Mouse (Mus musculus) ES-CJ7 (cell line): ENCODE measurements at regions not wholly inside any gene's neighbourhood (a gene's known extent, or its start where the extent isn't known, plus 50 kb on each side); places are given as distances from the start of the nearest gene placed in this dataset.

Source experiments
- DNase-seq: peaks from one replicate; pipeline ENCODE4 v3.0.0; 2011; ENCODE audit warnings: low read depth, low spot score

DNA sequence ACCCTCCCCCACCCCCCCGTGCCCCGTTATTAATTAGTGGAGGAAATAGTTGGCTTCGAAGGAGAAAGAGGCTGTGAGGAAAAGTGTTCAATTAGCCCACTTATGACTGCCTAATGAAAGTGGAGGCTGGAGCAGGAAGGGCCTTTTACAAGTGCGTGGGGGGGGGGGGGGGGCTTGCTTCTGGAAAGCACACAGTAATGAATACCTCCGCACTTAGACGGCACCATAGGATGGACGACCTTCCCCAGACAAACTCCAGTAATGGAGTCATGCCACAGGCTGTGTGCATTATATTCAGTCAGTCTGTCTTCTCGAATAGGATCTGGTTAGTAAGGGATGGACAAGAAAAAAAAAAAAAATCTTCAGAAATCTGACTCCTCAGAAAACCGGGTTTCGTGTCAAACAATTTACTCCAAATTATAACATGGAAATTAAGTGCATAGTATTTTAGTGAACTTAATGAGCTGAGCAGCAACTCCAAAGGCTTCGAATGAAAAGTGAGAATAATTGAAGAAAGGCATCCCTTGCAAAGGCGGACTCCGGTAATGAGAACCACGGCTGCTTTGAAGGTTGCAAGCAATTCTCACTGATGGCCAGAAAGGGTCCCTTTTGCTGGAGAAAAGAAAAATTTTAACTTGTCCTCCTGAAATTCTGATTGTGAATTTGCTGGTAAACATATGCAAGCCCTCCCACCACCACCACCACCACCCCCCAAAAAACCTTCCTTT, 258.6 kb downstream of the Epha4 start:
- DNase-seq, result no peak

DNA sequence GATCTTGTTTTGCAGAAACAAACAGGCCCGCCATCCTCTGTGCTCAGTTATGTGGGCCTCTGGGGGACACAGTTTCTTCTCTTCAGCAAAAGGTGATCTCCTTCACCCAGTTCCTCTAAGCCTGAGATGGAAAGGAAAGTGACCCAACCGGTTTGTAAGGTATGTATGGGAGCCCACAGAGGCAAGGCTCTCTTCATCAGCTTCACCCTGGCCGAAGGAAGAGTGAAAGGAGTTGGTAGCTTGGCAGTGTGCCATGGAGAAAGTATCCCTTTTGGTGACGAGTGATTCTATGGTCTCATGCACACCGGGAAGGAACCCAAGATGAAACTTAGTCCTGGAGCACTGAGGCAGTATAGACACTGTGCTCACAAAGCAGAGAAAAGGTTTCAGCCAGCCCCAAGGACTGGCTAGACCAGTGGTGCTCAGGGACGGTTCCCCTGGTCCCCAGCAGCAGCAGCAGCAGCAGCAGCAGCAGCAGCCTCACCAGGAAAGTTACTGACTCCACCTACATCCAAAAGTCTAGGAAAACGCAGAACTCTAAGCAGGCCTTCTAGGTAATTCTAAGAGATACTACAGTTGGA, 256.1 kb downstream of the Epha4 start:
- DNase-seq, result no peak

DNA sequence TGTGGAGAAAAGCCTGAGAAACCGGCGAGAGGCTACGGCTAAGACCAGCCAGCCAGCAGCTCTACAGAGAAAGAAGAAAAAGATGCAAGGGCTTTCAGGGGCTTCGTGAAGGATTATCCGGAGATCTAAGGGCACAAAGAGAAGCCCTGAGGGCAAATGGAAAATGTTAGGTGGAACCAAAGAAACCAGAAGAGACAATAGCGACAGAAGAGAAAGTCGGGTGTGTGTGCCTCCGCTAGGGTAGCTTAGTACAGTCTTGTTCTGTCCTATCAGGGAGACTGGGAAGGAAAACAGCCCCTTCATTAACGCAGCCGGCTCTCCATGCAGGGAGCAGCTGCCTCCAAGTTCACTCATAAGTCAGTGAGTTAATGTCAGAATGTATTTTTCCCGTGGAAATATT, 255.1 kb downstream of the Epha4 start:
- DNase-seq, result peak; percentile 61

DNA sequence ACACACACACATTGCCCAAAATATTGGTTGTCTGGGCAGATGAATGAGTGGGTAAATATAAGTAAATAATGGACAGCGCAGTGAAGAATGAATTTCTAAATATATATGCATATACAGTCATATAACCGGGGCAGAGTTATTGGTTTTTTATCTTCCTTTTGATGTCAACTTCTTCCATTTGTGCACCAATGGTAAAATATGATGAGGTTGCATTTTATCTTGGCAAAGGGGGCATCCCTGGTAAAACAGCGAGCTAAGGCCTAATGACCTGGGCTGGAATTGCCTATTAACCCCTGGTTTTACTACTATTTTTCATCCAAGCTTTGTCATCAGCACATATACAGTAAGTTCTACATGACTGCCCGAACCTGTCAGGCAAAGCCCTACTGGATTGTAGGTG, 253.2 kb downstream of the Epha4 start:
- DNase-seq, result no peak

DNA sequence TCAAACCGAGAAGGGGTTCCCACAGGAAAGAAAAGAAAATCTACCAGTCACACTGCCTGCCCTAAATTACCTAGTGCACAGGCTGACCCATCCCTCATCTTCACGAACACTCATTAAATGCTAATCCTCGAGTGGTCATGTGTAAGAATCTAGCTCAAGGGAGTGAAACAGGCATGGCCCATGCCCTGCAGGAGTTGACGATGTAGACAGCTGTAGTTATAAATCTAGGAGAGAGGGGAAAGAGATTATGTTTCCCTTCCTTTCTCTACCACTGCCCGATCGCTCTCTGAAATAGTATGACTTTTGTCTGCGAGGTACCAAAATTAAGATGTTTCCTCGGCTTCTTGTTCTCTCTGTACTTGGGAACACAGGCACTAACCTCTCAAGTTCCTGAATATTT, 249.2 kb downstream of the Epha4 start:
- no peak for DNase-seq

DNA sequence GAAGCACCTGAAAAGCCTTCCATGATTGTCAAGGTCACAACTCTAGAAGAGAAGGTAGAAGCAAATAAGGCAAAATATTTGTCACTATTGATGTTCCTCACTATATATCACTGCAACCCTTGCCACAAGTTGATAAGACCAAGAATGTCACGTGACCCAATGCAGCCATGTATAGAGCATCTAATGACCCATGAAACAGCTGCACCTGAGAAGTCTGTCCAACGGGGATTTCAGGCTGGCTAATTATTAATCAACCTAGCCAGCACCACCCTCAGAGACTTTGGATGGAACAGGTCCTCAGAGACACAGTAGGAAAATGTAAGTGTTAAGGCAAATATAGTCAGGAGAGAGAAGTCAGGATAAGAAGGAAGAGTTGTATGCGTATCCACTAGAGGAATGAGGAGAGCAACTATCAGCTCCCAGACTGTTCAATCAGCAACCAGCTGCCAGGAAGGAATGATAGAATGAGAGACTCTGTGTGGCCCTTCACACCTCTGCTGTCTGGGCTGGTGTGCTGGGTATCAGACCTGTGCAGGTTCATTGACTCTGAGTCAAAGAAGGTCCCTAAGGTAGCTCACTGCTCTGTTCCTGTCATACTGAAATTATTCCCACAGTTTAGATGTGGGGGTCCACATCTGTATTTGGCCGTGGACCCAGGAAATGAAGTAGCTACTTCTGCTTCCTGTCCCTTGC, 247.4 kb downstream of the Epha4 start:
- DNase-seq, result no peak

DNA sequence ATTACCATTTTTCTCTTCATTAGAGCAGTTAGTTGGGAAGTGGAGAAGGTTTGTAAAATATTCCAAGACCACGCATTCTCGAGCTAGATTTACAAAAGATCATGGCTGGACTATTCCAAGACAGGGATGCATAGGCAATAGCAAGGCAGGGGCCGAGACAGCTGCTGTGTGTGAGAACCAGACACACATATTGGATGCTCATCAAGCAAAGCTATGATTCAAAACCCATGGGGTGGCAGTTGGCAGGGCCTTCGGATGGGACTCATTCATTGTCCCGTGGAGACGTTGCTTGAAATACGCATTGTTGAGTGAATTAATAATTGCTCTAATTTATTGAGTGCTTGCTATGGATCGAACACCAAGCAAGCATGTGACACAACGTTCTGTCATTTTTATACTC, 239.6 kb downstream of the Epha4 start:
- DNase-seq, result no peak

DNA sequence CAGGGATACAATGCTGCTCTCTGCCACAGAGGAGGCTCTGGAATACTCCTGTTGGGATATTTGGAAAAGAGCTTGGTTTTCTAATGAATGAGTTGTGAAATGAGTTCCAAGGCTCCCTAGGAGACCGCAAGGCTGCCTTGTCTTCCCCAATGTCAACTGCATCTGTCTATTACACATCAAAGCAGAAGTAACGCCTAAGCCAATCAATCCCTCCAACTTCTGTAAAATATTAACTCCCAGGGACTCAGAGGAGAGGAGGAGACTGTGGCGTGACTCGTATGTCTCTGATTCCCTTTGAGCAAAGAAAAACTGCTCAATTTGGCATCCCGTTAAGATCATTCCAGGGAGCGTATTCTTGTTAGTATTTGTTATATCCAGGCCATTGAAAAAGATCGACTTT, 235.3 kb downstream of the Epha4 start:
- no peak for DNase-seq

DNA sequence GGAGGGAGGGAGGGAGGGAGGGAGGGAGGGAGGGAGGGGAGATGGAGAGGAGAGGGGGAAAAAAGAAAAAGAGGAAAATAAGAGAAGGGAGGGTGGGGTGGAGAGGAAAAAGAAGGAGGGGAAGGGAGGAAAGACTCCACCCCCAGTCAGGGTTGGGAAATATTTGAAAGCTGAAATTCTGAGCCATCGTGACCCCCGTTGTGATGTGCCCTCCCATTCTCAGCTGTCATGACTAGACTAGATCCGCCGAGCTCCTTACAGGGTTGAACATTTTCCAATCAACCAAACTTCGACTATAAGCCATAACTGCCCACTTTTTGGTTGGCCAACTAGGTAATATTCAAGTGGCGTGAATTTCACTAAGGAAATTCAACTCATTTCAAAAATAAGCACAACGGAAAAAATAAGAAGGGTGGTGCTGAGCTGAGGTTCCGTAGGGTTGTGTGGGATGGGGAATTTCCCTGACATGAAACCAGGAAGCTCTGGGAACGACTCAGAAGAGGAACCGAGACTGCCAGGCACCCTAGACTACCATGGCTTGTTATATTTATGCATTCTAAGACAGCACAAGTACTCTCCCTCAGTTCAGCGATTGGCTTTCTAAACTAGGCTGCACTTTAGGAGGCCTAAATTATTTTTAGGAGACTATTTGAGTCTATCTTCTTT, 234.4 kb downstream of the Epha4 start:
- no peak for DNase-seq

DNA sequence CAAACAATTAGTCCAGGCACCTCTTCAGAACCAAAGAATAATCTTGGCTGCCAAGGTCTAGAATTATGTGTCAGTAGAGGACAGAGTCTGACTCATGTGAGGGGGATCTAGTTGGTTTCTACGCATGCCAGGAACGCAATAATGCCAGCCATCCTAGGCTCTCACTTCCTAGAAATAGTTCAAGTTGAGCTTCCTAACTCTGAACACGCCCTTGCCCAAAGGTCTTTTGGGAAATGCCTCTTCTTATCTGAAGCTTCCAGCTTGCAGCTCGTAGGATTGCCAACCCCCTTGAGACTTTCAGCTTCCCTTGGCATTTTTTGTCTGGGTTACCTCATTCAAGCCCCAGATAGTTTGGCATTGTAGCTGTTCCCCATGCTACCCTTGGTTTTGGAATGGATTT, 233.1 kb downstream of the Epha4 start:
- DNase-seq, result no peak

DNA sequence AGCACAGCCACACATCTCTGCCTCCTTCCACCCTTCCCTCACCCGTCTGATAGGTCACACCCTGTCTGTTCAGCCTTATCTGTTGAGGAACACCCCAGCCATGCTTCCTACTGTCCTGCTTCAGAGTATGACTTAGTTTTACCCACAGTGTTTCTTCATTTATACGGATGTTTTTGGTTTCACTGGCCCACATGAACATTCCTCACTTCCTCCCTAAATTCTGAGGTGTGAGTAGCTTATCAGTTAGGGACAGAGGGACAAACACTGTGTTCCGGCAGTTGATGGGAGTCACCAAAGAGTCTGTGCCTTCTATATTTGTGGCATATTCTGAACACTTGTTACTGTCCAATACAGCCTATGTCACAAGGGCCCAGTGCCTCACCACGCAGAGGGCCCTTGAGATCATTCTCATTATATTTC, 216.2 kb downstream of the Epha4 start:
- DNase-seq, result no peak

DNA sequence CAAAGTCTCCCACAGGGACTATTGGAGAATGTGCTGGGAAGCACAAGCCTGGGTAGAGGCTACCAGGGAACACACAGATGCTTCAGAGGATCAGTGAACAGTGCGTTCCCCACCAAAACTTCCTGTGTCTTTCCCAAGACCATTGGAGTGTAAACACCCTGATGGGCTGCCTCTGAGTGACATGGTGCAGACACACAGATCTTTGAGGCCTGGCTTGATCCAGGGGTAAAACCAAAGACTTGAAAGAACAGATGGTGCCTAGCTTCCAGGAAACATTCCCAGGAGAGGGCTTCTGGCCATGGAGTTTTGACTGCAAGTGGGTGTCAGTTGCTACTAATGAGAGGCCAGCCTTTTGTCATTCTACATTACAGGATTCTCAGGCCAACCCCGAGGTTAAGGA, 214.1 kb downstream of the Epha4 start:
- no peak for DNase-seq

DNA sequence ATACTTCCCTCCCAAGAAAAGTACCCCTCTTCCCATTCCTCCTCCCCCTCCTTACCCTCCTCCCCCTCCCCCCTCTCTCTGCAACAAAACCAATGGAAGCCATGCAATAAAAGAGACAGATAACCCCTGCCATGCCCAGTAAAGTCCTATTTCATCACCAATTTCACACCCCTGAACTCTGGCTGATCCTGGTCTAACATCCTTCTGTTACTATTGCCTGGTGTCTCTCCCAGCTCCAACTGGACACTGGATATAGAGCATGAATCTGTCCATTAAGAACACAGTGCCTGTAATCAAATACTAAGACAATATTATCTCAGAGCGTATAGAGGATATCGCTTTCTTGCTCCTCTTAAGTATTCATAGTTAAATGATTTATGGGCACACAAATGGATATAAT, 210.1 kb downstream of the Epha4 start:
- DNase-seq, result no peak

DNA sequence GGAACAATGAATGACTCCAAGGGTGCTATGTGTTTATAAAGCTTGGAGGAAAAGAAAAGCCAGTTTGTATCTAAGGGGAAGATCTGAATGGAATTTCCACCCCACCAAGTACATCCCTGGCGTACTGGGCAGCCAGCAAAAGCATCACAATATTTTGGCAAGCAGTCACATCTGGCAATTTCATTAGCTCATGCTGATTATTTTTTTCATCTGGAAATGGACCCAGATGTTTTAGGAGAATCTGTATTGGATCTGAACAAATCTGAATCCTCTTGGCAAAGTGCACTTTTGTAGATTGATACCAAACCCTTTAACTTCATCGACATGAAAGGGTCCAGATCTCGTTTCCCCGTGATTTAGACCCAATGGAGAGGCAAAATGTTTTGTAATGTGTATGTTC, 207.1 kb downstream of the Epha4 start:
- no peak for DNase-seq

DNA sequence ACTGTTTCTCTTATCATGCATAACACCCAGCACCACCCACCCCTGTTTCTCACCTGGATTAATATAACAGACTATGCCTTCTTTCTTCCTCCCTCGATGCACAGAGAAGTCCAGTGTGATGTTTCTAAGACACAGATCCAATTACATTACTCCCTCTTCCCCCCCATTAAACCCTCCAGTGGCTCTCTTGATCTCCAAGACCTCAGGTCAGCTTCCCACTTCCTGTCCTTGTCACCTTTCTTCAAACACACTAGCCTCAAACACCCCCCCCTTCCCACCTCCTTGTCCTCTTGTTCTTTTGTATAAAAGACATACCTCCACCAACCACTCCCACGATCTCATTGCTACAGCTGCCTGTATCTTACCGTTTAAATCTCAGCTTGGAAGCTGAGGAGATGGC, 201.8 kb downstream of the Epha4 start:
- no peak for DNase-seq

DNA sequence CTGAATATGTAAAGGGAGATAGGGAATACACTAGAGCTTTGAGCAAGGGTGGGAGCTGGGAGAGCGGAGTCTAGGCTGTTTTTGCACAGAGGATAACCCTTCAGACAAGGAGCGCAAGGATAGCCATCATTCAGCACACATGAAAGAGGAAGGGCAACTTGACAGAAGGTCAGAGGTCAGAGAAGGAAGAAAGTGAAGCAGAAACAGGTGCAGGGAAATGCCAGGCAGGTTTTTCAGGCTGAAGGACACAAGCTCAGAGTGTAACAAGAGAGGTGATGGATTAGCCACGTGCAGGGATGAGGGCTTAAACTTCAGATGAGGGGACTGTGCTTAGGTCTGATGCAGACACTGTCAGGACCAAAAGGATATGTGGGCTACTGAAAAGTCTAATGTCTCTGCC, 199.5 kb downstream of the Epha4 start:
- no peak for DNase-seq

DNA sequence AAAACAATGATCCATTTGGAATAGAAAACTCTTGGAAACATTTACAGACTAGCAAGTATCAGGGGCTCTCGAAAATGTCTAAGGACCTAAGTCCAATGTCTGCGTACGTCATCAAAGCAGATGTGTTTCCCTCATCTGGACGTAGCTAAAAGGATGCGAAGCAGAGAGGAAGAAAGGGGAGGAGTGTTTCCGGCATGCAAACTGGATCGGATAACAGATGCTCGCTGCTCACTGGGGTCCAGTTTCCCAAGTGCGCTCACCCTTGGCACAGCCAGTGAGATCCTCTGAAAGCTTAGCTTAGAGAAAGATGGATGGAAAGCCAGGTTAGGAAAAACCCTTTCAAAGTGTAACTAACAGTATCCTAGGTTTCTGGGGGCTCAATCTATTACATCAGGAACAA, 198.7 kb downstream of the Epha4 start:
- no peak for DNase-seq
